Mouse (Mus musculus): ENCODE results near the gene Trip6. TPM values are rescaled to one million over a fixed set of nuclear protein-coding genes. Genes with fewer than 3 reads are reported as not detected.
A peak's percentile ranks its signal among the peaks of the same experiment; 100 is the strongest.

Trip6 gene
- polyA plus RNA-seq, 1 experiment from 2014 or later, result 93.4 TPM

- no peaks in the 10 kb centered on the region for H3K27me3 ChIP-seq
- peaks cover 23% of the 10 kb centered on the region for H3K4me1 ChIP-seq
- no peaks in the 10 kb centered on the region for H3K36me3 ChIP-seq
- no peaks in the 10 kb centered on the region for H3K9me3 ChIP-seq
- no peak overlapping the region for H3K4me2 ChIP-seq (replicated peaks)
- H3K4me3 ChIP-seq, result no peak overlapping the region
- H3K27ac ChIP-seq, result no peak overlapping the region
- 70% methylated on average over 6 of the region's 6 CpGs for WGBS
- no peak overlapping the region for H3K9ac ChIP-seq
- no peak for ATAC-seq (ENCODE audit: insufficient number of reproducible peaks, insufficient read depth, low FRiP score, low TSS enrichment)
Measured at GRCm38 (mm10) chr5:137335066-137335465, 20.9 kb upstream of the Trip6 start.

GRCm38 (mm10) chr5:137334317-137334716, 20.1 kb upstream of the Trip6 start:
- no peak for ATAC-seq (ENCODE audit: insufficient number of reproducible peaks, insufficient read depth, low FRiP score, low TSS enrichment)
- H3K4me2 ChIP-seq (replicated peaks), result peak overlapping the region; percentile 92

DNA sequence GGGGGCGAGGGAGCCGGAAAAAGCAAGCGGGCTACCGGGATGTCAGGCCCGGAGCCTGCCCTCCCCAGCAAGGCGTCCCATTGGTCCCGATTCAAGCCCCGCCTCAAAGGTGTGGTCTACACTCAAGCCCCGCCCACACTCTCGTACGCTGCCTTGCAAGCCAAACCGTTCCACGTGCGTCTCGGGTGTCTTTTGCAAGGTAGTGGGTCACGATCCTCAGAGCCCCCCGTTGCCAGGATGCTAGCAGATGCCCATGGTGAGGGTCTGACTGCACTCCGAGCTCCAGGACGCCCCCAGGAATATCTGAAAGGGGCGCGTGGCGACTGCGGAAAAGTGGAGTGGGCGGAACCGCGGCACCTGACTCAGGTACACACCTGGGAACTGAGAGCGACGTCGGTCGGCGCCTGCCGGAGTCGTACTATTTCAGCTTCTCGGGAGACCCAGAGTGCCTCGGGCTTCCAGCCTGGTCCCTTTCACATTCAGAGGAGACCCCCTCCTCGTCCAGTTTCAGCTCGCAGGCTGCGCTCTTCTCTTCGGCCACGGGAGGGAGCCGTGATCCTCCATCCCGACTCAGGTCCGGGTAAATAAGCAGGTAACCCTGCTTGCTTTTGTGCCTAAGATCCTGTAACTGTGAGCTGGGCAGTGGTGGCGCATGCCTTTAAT, 19.4 kb upstream of the Trip6 start, which contains the start of gene Slc12a9:
Gene Slc12a9, minus strand, starts transcription at position 86 of the 663 bp plus-strand sequence.
- no peaks in the 10 kb centered on the region for H3K36me3 ChIP-seq

More at GRCm38 (mm10) chr5:137334317-137334716, 20.1 kb upstream of the Trip6 start:
- H3K36me3 ChIP-seq, result no peaks in the 10 kb centered on the region
- H3K4me1 ChIP-seq, result peaks cover 17% of the 10 kb centered on the region
- H3K9ac ChIP-seq, result peak overlapping the region; percentile 77; the same call in 1 of the 2 replicates
- 61% methylated on average over 10 of the region's 10 CpGs for WGBS
- no peaks in the 10 kb centered on the region for H3K9me3 ChIP-seq
- H3K4me3 ChIP-seq, result no peak overlapping the region
- H3K27ac ChIP-seq, result no peak overlapping the region
- no peaks in the 10 kb centered on the region for H3K27me3 ChIP-seq

DNA sequence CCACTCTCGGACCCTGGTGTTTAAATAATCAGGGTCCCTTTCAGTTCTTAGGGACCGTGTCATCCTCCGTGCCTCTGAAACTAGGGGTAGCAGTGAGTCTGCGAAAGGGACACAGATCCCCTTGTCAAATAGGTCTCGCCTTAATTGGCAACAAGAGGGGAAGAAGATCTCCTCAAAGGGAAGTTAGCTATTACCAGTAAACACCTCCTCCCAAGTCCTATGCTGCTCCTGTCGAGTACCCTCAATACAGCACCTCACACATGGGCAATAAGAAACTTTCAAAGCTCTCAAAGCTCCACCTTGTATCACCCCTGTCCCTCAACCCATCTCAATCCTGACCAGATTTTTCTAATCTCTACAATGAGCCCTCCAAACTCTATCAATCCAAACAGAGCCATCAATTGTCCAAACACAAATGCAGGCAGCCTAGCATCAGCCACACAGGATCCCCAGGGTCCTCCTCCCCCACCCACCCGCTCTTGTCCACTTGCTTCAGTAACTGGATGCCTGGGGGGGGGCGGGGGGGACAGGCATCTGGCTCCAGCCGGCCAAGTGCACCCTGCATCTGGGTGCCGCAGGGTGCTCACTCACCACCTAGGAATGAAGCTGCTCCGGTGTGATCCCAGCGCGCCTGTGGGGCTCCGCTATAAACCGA, 18.8 kb upstream of the Trip6 start:
- peak overlapping the region; percentile 92 for H3K4me2 ChIP-seq (replicated peaks)
- no peaks in the 10 kb centered on the region; the same call in 1 of the 2 replicates for H3K36me3 ChIP-seq
- no peaks in the 10 kb centered on the region for H3K9me3 ChIP-seq
- H3K4me3 ChIP-seq, result peak overlapping the region; percentile 72
- peak; percentile 31; the same call in 1 of the 2 replicates for ATAC-seq (ENCODE audit: insufficient number of reproducible peaks, insufficient read depth, low FRiP score, low TSS enrichment)
- H3K9ac ChIP-seq, result peak overlapping the region; percentile 77
- no peaks in the 10 kb centered on the region for H3K27me3 ChIP-seq
- H3K4me1 ChIP-seq, result peaks cover 13% of the 10 kb centered on the region
- WGBS, result 15% methylated on average over 15 of the region's 15 CpGs
- peak overlapping the region; percentile 60 for H3K27ac ChIP-seq

More for the DNA sequence above, 19.4 kb upstream of the Trip6 start, which contains the start of gene Slc12a9:
- Histone ChIP-seq H3K4me2 (replicated peaks) (peak within 1 kb of the TSS; percentile 92), H3K27ac (peak within 1 kb of the TSS; percentile 60), H3K27me3 (no peaks in the 10 kb centered on the region), H3K4me3 (peak within 1 kb of the TSS; percentile 72), H3K4me1 (peaks cover 13% of the 10 kb centered on the region), H3K9ac (peak within 1 kb of the TSS; percentile 77), H3K9me3 (no peaks in the 10 kb centered on the region)
- under 1% methylated on average over 41 of the region's 44 CpGs for WGBS
- ATAC-seq (ENCODE audit: insufficient number of reproducible peaks, insufficient read depth, low FRiP score, low TSS enrichment), result peak; percentile 84

DNA sequence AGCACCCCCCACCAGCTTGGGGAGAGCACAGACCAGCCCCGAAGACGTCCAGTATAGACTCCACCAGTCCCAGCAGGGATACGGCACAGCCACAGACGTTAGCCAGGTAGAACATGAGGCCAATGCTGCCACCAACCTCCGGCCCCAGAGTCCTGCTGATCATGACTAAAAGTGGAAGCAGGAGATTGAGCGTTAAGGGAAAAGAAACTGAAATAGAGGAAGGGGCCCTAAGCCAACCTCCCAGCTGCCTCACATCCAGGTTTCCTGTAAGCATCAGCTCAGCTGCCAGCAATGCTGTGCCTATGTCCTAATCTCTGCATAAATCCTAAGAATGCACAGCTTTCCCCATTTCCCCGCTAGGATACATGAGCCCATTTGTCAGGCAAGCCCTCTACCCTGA, 16.7 kb upstream of the Trip6 start:
- H3K4me3 ChIP-seq, result no peak overlapping the region
- 88% methylated on average over 7 of the region's 7 CpGs for whole genome bisulfite sequencing

DNA sequence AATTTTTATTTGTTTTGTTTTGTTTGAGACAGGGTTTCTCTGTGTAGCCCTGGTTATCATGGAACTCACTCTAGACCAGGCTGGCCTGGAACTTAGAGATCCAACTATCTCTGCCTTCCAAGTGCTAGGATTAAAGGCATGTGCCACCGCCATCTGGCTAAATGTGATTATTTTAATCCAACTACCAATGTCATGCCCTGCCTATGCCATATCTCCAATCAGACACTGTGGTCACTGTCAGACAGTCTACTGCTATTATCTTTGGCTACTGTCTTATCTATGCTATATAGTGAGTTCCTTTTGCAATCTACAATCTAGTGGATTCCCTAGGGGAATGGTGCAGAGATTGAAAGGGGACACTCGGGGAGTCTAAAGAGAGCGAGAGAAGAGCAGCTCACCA, 6.8 kb upstream of the Trip6 start:
- H3K9me3 ChIP-seq, result no peaks in the 10 kb centered on the region
- H3K4me1 ChIP-seq, result no peaks in the 10 kb centered on the region
- 96% methylated on average over 3 of the region's 3 CpGs for WGBS
- no peaks in the 10 kb centered on the region for H3K27me3 ChIP-seq
- H3K27ac ChIP-seq, result no peak overlapping the region
- no peak overlapping the region for H3K4me3 ChIP-seq
- peaks cover 57% of the 10 kb centered on the region for H3K36me3 ChIP-seq
- no peak overlapping the region for H3K9ac ChIP-seq
- ATAC-seq (ENCODE audit: insufficient number of reproducible peaks, insufficient read depth, low FRiP score, low TSS enrichment), result no peak
- no peak overlapping the region for H3K4me2 ChIP-seq (replicated peaks)

More for the DNA sequence above, 16.7 kb upstream of the Trip6 start:
- Histone ChIP-seq H3K4me1 (peaks cover 9% of the 10 kb centered on the region; the same call in 1 of the 2 replicates), H3K9me3 (no peaks in the 10 kb centered on the region), H3K27me3 (no peaks in the 10 kb centered on the region), H3K36me3 (peaks cover 14% of the 10 kb centered on the region), H3K27ac (no peak overlapping the region), H3K4me2 (replicated peaks) (no peak overlapping the region), H3K9ac (no peak overlapping the region)
- no peak for ATAC-seq (ENCODE audit: insufficient number of reproducible peaks, insufficient read depth, low FRiP score, low TSS enrichment)

DNA sequence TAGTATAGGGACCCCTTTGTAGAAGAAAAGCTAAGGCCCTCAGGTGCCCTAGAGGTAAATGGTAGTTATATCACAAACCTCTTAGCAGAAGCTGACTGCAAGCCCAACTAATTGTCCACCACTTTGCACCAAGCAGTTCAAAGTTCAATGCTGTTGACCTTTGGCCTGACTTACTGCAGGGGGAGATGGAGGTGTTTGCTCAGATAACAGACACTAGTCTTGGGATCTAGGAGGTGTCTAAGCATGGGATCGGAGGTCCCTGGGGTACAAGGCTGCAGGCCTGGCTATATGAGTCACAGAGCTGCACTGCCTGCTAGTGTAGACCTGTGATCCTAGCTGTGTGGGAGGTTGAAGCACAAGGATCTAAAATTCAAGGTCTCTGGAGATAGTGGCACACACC, 4.4 kb upstream of the Trip6 start:
- Histone ChIP-seq H3K9me3 (no peaks in the 10 kb centered on the region), H3K27me3 (no peaks in the 10 kb centered on the region), H3K36me3 (peaks cover 43% of the 10 kb centered on the region), H3K9ac (no peak overlapping the region), H3K4me3 (no peak overlapping the region), H3K27ac (no peak overlapping the region), H3K4me2 (replicated peaks) (no peak overlapping the region), H3K4me1 (peaks cover 14% of the 10 kb centered on the region)
- whole genome bisulfite sequencing, result 95% methylated on average over 1 of the region's 1 CpGs
- ATAC-seq (ENCODE audit: insufficient number of reproducible peaks, insufficient read depth, low FRiP score, low TSS enrichment), result no peak

- Histone ChIP-seq H3K4me3 (no peak overlapping the region), H3K4me2 (replicated peaks) (no peak overlapping the region), H3K4me1 (peaks cover 23% of the 10 kb centered on the region), H3K36me3 (peaks cover 38% of the 10 kb centered on the region), H3K9me3 (no peaks in the 10 kb centered on the region), H3K9ac (no peak overlapping the region), H3K27ac (no peak overlapping the region), H3K27me3 (no peaks in the 10 kb centered on the region)
- ATAC-seq (ENCODE audit: insufficient number of reproducible peaks, insufficient read depth, low FRiP score, low TSS enrichment), result no peak
- WGBS, result 85% methylated on average over 8 of the region's 8 CpGs
Measured at GRCm38 (mm10) chr5:137317361-137317760, 3.2 kb upstream of the Trip6 start.

DNA sequence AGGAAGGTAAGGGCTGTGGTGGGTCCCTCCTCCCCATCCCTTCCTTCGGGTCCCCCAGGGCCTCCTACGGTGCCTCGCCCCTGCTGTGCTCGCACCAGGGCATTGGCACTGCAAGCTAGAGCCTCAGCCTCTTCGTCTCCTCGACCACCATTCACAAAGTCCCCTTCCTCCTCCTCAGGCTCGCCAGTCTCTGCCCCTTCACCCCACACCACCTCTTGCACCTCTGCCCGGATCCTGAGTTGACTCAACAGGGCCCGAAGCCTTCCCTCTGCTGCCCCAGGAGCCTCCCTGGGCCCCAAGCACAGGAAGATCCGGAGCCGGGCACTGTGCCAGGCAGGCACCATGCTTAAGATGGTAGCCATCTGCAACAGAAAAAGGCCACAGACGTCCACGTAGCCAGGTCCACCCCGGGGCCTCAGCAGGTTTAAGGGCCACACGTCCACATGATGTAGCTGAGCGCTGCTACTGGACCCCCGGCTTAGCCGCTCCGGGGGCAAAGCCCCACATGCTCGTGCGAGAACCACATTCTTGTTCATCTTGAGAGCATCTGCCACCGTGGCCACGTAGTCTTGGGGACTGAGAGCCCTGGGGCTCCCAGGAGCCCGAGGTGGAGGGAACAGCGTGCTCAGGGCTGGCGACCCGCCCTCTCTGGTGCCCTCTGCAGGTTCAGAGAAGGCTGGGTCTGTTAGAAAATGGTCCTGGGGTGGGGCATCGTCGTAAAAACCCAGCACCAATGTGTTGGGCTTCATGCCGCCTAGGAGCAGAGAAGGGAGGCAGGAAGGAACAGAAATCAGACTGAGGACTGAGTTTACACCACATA, 1.1 kb upstream of the Trip6 start:
- H3K4me2 ChIP-seq (replicated peaks), result peak overlapping the region; percentile 85
- no peak for ATAC-seq (ENCODE audit: insufficient number of reproducible peaks, insufficient read depth, low FRiP score, low TSS enrichment)
- H3K36me3 ChIP-seq, result peaks cover 32% of the 10 kb centered on the region
- H3K9ac ChIP-seq, result peak overlapping the region; percentile 91; the same call in 1 of the 2 replicates
- no peaks in the 10 kb centered on the region for H3K27me3 ChIP-seq
- 0 out of 2 replicates have a peak overlapping the region, but pooled peaks have one; percentile 72 for H3K4me3 ChIP-seq
- 43% methylated on average over 30 of the region's 30 CpGs for WGBS
- H3K27ac ChIP-seq, result peak overlapping the region; percentile 96
- no peaks in the 10 kb centered on the region for H3K9me3 ChIP-seq
- H3K4me1 ChIP-seq, result peaks cover 32% of the 10 kb centered on the region

- Histone ChIP-seq H3K9me3 (peaks cover 3% of the 10 kb centered on the region; the same call in 1 of the 2 replicates), H3K9ac (peak overlapping the region; percentile 91), H3K4me1 (peaks cover 32% of the 10 kb centered on the region), H3K36me3 (peaks cover 39% of the 10 kb centered on the region), H3K4me2 (replicated peaks) (peak overlapping the region; percentile 85), H3K4me3 (peak overlapping the region; percentile 72), H3K27me3 (no peaks in the 10 kb centered on the region), H3K27ac (peak overlapping the region; percentile 96)
- ATAC-seq (ENCODE audit: insufficient number of reproducible peaks, insufficient read depth, low FRiP score, low TSS enrichment), result peak; percentile 53
- 3% methylated on average over 22 of the region's 22 CpGs for WGBS
Measured at GRCm38 (mm10) chr5:137313466-137314192, 575 bp downstream of the Trip6 start.

GRCm38 (mm10) chr5:137308356-137308755, 5.8 kb downstream of the Trip6 start:
- peak overlapping the region; percentile 95 for H3K27ac ChIP-seq
- no peak for ATAC-seq (ENCODE audit: insufficient number of reproducible peaks, insufficient read depth, low FRiP score, low TSS enrichment)
- H3K9ac ChIP-seq, result peak overlapping the region; percentile 98; the same call in 1 of the 2 replicates
- H3K4me1 ChIP-seq, result peaks cover 50% of the 10 kb centered on the region
- H3K4me2 ChIP-seq (replicated peaks), result peak overlapping the region; percentile 75
- 90% methylated on average over 4 of the region's 4 CpGs for WGBS
- peaks cover 6% of the 10 kb centered on the region; the same call in 1 of the 2 replicates for H3K9me3 ChIP-seq
- H3K4me3 ChIP-seq, result peak overlapping the region; percentile 93
- peaks cover 51% of the 10 kb centered on the region for H3K36me3 ChIP-seq
- no peaks in the 10 kb centered on the region for H3K27me3 ChIP-seq

Measured in embryonic facial prominence, embryonic 12.5 days (tissue).